Mouse (Mus musculus) heart, adult 2 months (tissue): Measurements from ENCODE around the gene Olfr313.

Source experiments
- CTCF ChIP-seq: fragments of 200-600 bp; IDR thresholded peaks from 2 replicates; pipeline ENCODE4 v1.8.1; 2022; ENCODE audit warnings: antibody characterized with exemption, mild to moderate bottlenecking, moderate library complexity
- EP300 ChIP-seq: fragments of 200-500 bp; IDR thresholded peaks from 2 replicates; pipeline ENCODE4 v1.6.1; 2011; ENCODE audit warnings: low read depth, low read length, control low read depth; ENCODE audit not compliant: insufficient read depth
- POLR2A ChIP-seq: fragments of 200-500 bp; IDR thresholded peaks from 2 replicates; pipeline ENCODE4 v1.6.1; 2011; ENCODE audit warnings: mild to moderate bottlenecking, low read depth, low read length, control low read depth; ENCODE audit not compliant: insufficient read depth

- TF ChIP-seq POLR2A (no peak), CTCF (no peak), EP300 (no peak)
Measured at GRCm38 (mm10) chr11:58804393-58804792, 10.4 kb upstream of the Olfr313 start.
